Mouse (Mus musculus) T-helper 2 cell (primary cell): Measurements from ENCODE around the gene Itgbl1.
"Not testable (repeated sequence)": the region's sequence is repeated elsewhere in the genome, so short reads cannot be mapped to it uniquely, and the experiment has no call there.

Experiments
- in situ Hi-C: fragments of 300-600 bp; cut with MboI, MseI; formaldehyde crosslinking; loops from one replicate; pipeline ENCODE4 v1.15.1; 2025; ENCODE audit warnings: high pct_unique_total_duplicates

Itgbl1 gene

GRCm38 (mm10) chr14:123659921-123660385, at the start of gene Itgbl1:
Gene Itgbl1, plus strand, starts transcription at chr14:123659971.
- in situ Hi-C loops, result no loop called here

DNA sequence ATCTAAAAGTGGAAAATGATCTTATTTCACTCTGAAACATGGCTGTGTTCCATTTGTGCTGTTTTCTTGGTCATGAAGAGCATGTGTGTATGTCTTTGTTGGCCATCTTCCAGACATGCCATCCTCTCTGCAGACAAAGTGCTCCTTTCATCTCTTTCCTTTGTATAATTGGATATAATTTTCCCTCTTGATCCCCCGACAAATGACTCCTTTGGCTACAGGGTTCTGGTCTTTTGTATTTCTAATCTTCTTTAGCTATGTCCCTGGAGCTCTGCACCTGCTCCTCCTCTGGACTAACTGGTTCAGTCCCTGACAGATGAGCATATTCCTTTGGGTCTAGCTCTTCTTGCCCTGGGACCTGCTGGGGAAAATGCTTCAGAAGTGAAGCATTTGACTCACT, 36.8 kb upstream of the Itgbl1 start:
- in situ Hi-C loops, result no loop called here

DNA sequence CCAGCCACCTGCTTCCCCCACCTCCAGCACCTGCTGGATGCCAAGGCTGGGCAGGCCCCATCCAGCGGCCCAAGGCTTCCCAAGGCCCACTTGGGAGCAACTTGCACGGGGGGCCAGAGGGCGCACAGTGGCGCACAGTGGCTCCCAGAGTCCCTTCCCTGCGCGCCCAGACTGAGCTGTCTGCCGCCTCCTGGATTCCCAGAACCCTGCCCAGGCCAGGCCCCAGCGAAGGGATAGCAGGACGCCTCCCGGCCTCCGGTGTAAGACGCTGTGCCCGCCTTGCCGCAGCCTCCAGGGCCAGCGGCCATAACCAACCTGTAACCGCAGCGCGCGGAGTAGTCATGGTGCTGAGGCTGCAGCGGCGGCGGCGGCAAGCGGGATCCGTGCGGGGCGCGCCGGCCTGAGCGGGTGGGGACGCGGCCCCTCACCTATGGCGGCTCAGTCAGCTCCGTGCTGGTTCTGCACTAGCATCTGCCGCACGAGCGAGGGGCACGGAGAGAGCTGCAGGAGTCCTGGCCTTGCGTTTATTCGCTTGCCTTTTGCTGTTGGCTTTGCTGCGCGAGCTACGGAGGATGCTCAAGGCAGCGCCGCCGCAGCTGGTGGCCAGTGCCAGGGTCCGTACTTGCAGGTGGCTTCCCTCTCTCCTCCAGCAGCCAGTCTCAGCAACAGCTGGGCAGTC, 33.1 kb upstream of the Itgbl1 start, which contains the start of gene Nalcn:
Gene Nalcn (minus strand): TSS at position 644 of the 679 bp plus-strand sequence.
- in situ Hi-C loops, result no loop called here

GRCm38 (mm10) chr14:123627180-123627562, 32.6 kb upstream of the Itgbl1 start:
- in situ Hi-C loops, result no loop called here

DNA sequence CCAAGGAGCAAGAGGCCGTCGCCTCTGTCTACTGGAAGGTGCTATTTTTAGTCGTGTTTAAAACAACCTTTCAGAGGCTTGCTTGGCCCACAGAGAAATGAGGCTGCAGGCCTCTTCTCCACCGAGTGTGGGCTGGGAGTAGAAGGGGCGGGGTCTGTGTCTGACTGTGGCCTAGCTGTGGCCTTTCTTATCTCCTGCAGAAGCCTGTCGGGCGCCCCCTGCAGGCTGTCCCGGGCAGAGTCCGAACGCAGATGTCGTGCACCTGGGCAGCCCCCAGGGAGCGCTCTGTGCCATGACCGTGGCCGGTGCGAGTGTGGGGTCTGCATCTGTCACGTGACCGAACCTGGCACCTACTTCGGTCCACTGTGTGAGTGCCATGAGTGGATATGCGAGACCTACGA, 1.3 kb downstream of the Itgbl1 start:
- in situ Hi-C loops, result no loop called here

DNA sequence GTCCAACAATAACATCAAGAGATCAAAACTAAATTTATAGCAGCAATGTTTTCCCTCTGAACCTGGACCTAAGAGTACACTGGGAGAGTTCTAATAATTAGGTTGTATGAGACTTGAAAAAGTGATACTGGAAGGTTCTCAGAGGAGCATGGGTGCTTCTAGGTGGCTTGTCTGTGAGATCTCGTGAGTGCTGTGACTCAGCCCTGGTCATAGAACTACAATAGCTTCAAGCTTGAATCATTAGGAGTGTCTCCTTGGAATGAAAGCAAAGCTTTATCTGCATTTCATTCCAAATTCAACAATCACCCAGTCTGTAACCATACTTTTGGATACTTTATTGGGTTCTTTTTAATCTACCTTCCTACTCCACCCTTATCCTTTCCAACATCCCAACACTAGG, 2.6 kb downstream of the Itgbl1 start:
- in situ Hi-C loops, result no loop called here

DNA sequence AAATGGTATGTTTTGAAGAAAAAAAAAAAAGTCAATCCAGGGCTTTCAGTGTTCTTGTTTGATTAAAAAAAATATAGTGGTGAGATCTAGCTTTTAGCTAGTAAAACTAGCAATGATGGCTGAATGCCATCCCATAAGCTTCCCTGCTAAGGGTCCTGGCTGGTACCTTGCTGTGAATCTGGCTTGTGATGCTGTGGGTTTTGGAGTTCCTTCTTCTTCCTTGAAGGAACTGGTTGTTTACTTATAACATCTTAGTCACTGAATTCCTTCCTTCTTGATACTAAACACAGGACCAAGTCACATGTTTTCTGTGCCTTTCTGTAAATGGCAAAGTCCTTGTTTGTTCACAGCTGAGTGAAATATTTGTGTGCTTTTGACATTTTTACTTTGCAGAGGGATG, 3.4 kb downstream of the Itgbl1 start:
- in situ Hi-C loops, result no loop called here

- in situ Hi-C loops, result no loop called here
Observed at GRCm38 (mm10) chr14:123664451-123664850, 4.7 kb downstream of the Itgbl1 start.

DNA sequence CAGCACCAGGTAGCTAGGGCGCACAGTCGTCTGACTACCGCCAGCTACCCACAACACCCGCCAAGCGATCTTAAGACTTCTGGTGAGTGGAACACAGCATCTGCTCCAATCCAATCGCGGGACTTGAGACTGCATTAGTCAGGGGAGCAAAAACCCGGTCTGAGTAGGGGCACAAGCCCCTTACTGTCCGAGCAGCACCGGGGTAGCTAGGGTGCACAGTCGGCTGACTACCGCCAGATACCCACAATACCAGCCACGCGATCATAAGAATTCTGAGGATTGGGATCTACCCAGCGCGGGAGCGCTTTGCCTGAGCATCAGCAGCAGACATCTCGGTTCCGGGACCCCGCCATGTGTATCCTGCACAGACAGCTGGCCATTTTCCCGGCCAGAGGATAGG, 11.3 kb downstream of the Itgbl1 start:
- in situ Hi-C loops, result not testable (repeated sequence)

- in situ Hi-C loops, result no loop called here
Observed at GRCm38 (mm10) chr14:123678091-123678490, 18.3 kb downstream of the Itgbl1 start.

DNA sequence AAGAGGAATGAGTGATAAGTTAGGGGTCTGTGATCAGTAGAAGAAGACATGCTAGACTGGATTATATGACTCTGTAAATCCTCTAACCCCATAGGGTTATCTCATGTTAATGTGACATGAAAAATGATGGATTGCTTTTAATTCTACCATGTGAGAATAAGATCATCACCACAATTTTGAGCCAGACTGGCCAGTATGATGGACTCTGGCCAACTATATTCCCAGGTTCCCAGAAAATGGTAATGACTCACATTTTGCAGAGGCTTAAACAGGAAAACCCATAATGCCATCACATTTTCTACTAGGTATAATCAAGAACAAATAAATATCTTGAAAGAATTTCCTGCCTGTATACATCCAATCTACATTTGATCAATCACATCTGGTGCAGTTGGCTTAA, 55.0 kb downstream of the Itgbl1 start:
- in situ Hi-C loops, result no loop called here

DNA sequence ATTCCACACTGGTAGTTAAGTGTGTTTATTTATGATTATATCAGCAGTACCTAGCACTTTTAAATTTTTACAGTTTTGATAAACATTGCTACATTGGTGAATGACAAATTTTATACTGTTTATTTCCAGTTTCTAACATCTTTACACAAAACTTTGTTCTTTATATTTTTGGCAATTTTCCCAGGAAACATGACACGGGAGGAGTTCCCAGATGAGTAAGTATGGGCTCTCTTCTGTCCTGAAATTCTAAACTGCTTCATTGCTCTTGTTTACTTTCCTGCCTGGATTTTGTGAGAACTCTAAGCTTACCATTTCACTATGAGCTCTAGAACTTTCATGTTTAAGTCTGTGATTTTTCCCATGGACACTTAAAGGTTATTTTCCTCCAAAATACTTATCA, 82.3 kb downstream of the Itgbl1 start:
- in situ Hi-C loops, result no loop called here

DNA sequence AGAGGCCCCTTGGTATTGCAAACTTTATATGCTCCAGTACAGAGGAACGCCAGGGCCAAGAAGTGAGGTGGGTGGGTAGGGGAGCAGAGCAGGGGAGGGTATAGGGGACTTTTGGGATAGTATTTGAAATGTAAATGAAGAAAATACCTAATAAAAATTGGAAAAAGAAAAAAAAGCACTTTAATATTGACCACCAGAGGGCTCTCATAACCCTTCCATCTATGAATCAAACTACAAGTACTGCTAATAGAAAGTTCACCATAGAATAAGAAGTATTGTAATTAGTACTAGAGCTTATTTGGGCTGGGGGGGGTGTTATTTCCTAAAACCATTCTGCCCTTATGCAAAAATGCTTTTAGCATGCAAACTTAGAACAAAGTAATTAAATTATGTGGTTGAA, 91.2 kb downstream of the Itgbl1 start:
- in situ Hi-C loops, result no loop called here

DNA sequence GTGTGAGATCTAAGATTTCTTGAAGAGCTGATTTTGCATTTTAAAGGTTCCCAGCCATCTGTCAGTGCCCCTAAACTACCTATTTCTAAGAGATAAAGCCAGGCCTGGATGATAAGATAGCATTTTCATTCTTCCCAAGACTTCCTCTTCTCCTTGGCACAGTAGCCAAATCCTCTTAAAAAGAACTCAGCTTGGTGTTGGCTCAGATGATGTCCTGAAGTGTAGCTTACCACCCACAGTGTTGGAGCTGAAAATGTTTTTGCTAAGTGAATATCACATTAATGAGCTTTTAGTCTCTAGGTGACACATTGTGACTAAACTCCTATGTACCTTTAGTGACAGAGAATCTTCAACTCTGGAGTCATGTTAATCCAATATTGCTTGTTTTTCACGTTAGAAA, 99.8 kb downstream of the Itgbl1 start:
- in situ Hi-C loops, result no loop called here

DNA sequence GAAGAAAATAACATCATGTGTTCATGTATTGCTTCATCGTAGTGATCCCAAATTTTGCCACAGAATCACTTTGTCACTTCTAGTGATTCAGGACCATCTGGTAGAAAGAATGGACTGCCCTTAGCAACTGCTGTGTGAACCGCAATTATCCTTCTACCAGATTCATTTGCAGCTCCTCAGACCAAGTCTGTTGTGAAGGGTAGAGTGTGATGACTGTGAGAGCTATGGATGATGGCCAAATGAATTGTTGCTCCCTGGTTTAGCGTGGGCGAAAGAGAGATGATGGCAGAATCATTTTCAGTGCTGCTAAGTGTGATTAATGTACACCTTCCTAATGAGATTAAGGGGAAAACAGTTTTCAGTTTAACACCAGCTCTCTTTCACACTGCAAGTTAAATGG, 100.3 kb downstream of the Itgbl1 start:
- in situ Hi-C loops, result no loop called here

DNA sequence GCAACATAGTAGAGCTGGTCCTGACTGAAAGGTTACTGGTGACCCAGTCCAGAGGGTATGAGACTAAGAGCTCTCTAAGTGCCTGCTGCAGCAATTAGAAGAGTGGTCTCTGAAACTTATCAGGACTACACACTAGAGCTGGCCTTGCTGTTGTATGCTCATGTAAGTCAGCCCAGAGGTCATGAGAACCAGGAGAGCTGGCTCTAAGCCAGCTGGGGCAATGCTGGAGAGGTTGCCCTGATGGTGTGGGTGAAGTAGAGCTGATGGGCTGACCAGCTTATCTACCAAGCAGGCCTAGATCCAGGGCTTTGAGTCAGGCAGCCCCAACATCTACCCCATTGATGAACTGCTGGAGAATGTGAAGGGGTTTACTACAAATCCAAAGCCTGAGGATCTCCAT, 142.0 kb downstream of the Itgbl1 start:
- in situ Hi-C loops, result no loop called here

DNA sequence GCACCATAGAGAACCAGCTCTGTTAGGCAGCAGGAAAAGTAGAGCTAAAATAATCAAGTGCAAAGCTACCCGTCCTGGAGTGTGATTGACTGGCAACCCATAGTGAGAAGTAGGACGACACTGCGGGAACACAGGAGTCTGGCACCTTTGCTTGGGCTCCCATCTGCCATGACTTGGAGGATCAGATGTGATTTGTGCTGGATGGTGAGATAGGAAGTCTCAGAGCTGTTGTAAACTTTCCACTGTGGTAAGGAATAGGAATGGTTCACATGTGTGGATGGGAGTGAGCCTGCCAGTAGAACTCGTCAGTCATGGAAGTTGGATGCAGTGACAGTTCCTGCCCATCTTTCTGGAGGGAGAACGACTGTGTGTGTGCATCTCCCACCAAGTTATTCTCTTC, 177.9 kb downstream of the Itgbl1 start:
- in situ Hi-C loops, result no loop called here

GRCm38 (mm10) chr14:123843675-123844425, 184.1 kb downstream of the Itgbl1 start:
- in situ Hi-C loops, result no loop called here

DNA sequence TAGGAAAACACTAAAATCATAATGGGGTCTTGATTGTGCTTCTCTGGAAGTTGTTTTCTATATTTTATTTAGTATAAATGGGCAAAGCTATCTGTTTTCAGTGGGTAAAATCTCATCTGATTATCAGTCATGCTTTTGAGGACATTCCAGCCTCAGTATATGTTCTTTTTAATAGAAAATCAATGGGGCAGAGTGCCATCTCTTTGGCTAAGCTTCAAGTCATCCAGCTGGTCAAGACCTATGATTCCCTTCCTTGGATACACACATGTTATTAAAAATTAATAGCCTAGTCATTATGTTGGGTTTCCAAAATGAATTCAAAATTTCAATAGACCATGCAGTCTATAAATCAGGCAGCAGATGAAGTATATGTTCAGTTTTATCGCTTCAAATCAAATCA, 204.8 kb downstream of the Itgbl1 start:
- in situ Hi-C loops, result no loop called here

DNA sequence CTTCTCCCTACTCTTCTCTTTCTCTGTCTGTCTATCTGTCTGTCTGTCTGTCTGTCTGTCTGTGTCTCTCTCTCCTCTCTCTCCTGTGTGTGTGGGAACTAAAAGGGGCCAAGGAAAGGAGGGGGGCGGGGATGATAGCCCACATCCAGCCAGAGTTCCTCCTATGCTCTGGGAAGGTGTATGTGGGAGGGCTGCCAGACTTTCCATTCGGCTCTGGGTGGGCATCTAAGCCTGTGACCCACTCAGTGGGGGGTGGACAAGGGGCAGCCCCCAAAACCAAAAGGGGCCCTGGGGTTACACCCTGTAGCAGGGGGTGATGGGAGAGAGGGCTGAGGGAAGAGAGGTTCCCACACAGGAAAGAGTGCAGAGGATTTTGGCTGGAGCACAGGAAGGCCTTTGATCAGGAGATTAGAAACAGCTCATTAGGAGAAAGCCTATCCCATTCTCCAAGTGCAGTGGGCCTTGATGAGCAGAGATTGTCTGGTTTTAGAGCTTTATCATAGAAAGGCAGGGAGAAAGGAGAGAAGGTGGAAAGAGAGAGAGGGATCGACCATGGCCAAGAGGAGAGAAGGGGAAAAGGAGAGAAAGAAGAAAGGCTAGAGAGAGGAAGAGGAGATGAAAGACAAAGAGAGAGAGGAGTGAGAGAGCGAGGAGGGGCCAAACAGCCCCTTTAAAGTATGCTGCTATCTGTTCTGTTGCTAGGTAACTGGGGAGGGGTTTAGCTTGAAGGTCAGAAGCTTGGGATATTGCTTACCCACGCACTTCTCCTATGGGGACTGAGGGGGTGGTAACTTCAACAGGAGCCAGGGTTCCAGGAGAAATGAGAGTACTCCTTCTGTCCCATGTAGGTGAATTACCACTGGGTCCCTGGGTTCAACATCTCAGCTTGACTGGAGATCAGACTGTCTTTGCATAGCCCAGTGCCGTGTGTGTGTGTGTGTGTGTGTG, 206.3 kb downstream of the Itgbl1 start:
- in situ Hi-C loops, result no loop called here

DNA sequence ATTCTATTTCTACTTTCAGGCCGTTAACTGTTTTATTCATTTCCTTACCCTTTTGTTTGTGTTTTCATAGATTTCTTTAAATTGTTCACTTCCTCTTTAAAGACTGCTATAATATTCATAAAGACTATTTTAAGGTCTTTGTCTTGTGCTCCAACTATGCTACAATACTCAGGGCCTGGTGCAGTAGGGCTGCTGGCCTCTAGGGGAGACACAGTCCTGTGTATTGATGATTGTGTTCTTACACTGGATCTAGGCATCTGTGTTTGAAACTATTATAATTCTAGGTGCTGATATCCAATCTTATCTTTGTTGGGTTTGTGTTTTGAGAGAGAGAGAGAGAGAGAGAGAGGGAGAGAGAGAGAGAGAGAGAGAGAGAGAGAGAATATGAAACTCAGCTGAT, 268.1 kb downstream of the Itgbl1 start:
- in situ Hi-C loops, result no loop called here

GRCm38 (mm10) chr14:123966531-123966930, 306.8 kb downstream of the Itgbl1 start:
- in situ Hi-C loops, result no loop called here
